Mouse (Mus musculus): Measurements from ENCODE around the gene Cramp1l. TPM values are rescaled to one million over a fixed set of nuclear protein-coding genes. Genes with fewer than 3 reads are reported as not detected.

The Cramp1l gene
- polyA plus RNA-seq, 1 experiment from 2014 or later: 14.6 TPM

DNA sequence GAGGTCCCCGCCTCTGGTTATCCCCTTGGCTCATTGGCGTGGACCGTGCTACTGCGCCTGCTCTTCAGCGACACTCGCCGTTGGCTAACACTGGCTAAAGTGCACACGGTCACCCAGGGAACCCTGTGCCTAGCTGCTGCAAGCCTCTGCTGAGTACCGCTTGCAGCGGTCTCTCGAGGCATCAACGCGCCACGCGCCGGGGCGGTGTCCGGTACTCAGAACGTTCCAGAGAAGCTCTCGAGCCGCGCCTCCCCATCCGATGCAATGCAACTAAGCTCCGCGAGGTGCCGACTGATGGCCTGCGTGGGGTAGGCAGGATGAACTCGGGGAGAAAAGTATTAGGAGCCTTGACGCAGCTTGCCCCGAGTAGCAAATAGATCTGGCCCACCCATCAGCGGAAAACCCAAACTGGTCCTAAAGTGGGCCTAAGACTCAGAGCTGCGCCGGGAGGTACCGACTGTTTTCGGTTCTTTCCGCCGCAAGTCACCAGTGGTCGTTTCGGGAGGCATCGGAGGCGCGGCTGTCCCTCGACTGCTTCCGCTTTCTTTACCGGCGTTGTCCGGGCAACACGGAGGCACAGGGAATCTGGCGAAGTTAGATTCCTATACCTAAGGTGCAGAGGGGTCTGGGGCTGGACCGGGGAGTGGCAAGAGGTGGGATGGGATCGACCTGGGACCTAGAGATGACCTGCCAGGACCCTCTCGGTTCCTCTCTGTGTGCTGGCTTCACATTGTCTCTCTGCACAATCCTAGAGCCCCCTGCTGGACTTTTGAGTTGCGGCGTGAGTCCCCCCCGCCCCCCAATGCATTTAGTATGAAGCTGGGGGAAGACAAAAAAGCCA lies 924 bp upstream of the Cramp1l start:
- DNase-seq (ENCODE audit: low read depth, low spot score) (no peak), ATAC-seq (peak; percentile 64)
- ChIA-PET CTCF (no interaction called here), POLR2A (no interaction called here)
- H3K27me3 ChIP-seq: no peaks in the 10 kb centered on the region
- TF ChIP-seq CTCF (IDR thresholded peaks at IDR 0.05): no peak
- in situ Hi-C loops (cut with MboI; ENCODE audit: low pct_unique_long_range_greater_than_20kb): loop anchor here (5.0 kb wide), 1 partner anchor 79 kb away; the partner anchor contains the start of gene Mapk8ip3

DNA sequence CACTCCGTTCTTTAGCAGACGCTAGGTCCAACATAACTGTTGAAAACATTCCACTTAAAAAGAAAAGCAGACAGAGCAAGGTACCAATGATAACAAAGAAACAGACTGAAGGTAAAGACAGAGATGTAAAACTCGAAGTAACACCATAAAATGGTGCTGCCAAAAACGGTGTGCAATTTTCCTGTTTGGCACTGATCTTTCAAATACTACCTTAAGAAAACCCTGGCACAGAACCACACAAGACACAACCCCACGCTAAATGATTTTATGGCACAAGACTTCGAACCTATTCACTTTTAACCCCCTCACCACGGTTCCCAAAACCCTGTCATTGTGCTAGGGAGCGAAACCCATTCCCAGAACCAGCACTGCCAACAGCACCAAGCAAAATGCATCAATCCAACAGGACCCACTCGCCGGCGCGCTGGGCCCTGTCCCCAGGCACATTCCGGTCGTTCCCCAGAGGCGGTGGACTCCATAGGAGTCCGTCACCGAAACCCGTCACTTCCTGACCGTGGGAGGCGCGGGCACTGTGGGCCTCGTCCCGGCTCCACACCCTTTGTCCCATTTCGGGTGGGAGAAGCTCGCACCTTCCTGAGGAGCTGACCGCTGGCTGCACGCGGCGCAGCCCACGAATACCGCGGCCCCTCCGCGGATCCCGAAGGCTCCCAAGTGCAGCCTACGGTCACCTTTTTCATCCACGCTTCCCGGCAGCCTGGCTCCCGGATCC lies 582 bp downstream of the Cramp1l start:
- ChIA-PET POLR2A (no interaction called here), CTCF (interaction anchor here (0.9 kb wide), 1 partner anchor 206 kb away, joined by 3 read pairs; no protein-coding TSS in a partner anchor)
- TF ChIP-seq CTCF (IDR thresholded peaks at IDR 0.05): no peak
- peak; percentile 29 for ATAC-seq
- no peak for DNase-seq (ENCODE audit: low read depth, low spot score)
- no peaks in the 10 kb centered on the region for H3K27me3 ChIP-seq
- in situ Hi-C loops (cut with MboI; ENCODE audit: low pct_unique_long_range_greater_than_20kb): loop anchor here (5.0 kb wide), 1 partner anchor 78 kb away; the partner anchor contains the start of gene Mapk8ip3

GRCm38 (mm10) chr17:25013606-25014501 lies 1.7 kb downstream of the Cramp1l start:
- no peaks in the 10 kb centered on the region for H3K27me3 ChIP-seq
- in situ Hi-C loops (cut with MboI; ENCODE audit: low pct_unique_long_range_greater_than_20kb): no loop called here
- ChIA-PET POLR2A (no interaction called here), CTCF (no interaction called here)
- ATAC-seq: no peak
- no peak for TF ChIP-seq CTCF (IDR thresholded peaks at IDR 0.05)
- no peak for DNase-seq (ENCODE audit: low read depth, low spot score)

GRCm38 (mm10) chr17:25007480-25007879 lies 8.1 kb downstream of the Cramp1l start:
- ATAC-seq: no peak
- in situ Hi-C loops (cut with MboI; ENCODE audit: low pct_unique_long_range_greater_than_20kb): no loop called here
- POLR2A ChIA-PET: interaction anchor here (0.6 kb wide), 1 partner anchor 1224 kb away, joined by 3 read pairs; no protein-coding TSS in a partner anchor
- CTCF ChIA-PET: no interaction called here
- H3K27me3 ChIP-seq: no peaks in the 10 kb centered on the region
- TF ChIP-seq CTCF (IDR thresholded peaks at IDR 0.05): no peak
- no peak for DNase-seq (ENCODE audit: low read depth, low spot score)

GRCm38 (mm10) chr17:25005102-25005501 lies 10.5 kb downstream of the Cramp1l start:
- ChIA-PET CTCF (interaction anchor here (0.9 to 1.8 kb wide), 2 partner anchors 11 to 21 kb away, joined by 4 to 5 read pairs; no protein-coding TSS in a partner anchor), POLR2A (no interaction called here)
- no peak for ATAC-seq
- TF ChIP-seq CTCF (IDR thresholded peaks at IDR 0.05): no peak
- DNase-seq (ENCODE audit: low read depth, low spot score): no peak
- in situ Hi-C loops (cut with MboI; ENCODE audit: low pct_unique_long_range_greater_than_20kb): no loop called here
- no peaks in the 10 kb centered on the region for H3K27me3 ChIP-seq

DNA sequence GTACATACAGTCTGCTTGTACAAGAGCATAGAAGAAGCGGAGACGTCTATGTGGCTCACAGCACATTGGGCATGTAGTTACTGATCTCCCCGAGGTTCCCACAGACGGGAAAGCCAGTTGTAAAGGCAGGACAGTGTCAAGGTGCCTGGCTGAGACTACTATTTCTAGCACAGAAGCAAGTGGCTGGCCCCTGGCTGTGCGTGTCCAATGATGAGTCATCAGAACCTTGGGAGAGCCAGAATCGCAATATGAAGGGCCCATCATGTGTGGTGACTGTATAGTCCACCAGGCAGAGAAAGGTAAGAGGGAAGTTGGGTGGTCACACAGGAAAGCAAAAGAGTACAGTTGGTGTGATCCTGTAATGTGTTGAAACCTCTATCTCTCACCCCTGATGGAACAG lies 20.9 kb downstream of the Cramp1l start:
- in situ Hi-C loops (cut with MboI; ENCODE audit: low pct_unique_long_range_greater_than_20kb): no loop called here
- CTCF ChIA-PET: interaction anchor here (1.6 to 1.8 kb wide), 2 partner anchors 9 to 10 kb away, joined by 4 to 5 read pairs; no protein-coding TSS in a partner anchor
- H3K27me3 ChIP-seq: no peaks in the 10 kb centered on the region
- POLR2A ChIA-PET: no interaction called here
- no peak for ATAC-seq
- no peak for TF ChIP-seq CTCF (IDR thresholded peaks at IDR 0.05)
- DNase-seq (ENCODE audit: low read depth, low spot score): no peak

DNA sequence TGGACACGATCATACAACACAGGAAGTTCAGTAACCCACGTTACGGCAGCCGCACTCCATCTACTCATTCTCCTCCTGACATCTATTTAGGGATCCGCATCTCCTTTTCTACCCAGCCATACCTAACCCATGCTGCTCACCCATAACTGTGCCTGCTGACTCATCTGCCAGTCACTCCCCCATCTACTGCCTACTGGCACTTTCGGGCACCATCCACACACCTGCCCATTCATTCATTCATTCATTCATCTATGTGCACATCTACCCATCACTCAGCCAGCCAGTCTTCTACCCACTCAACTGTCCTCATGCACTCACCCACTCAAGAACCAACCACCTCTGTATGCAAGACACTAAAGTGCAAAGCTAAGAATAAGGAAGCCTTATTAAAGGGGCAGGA lies 28.4 kb downstream of the Cramp1l start:
- in situ Hi-C loops (cut with MboI; ENCODE audit: low pct_unique_long_range_greater_than_20kb): no loop called here
- CTCF ChIA-PET: interaction anchor here (1.3 kb wide), 1 partner anchor 12 kb away, joined by 3 read pairs; no protein-coding TSS in a partner anchor
- DNase-seq (ENCODE audit: low read depth, low spot score): no peak
- TF ChIP-seq CTCF (IDR thresholded peaks at IDR 0.05): no peak
- no peak for ATAC-seq
- POLR2A ChIA-PET: no interaction called here
- no peaks in the 10 kb centered on the region for H3K27me3 ChIP-seq

DNA sequence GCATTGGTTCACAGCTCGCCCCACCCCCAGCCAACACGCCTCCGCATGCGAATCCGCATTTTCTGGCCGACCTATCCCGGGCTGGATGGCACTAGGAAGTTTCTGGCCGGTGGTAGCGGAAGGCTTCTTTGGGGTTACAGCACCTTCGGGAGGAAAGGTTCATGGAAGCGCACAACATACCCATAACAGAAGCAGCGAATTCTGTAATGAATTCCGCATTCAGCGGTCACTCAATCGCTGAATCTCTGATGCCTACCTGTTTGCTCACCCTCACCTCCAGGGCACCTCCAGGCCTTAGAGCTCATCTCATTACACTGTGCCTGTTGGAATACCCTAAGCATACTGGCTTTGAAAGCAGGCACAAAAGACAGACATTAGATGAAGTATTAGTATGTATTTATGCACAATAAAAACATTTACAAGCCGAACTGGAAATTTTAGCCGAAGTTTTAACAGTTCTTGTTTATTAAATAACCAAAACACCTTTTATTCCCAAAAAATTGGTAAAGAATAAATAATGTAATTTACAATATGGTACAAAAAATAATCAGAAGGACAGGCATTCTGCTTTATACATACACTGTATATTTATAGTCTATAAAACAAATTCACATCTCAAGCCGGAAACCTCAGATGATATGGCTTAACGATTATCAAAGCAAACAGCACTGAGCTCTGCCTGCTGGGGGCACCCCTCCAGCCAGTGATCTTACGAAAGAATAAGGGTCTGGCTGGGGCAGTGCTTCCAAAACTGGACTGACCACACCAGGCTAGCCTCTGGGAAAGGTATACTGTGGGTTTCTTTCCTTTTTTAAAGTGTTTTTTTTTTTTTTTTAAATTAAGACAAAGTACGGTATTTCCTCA lies 54.5 kb downstream of the Cramp1l start:
- ATAC-seq (peak; percentile 24), DNase-seq (ENCODE audit: low read depth, low spot score) (no peak)
- no peak for TF ChIP-seq CTCF (IDR thresholded peaks at IDR 0.05)
- H3K27me3 ChIP-seq: no peaks in the 10 kb centered on the region
- CTCF ChIA-PET: interaction anchor here (1.1 to 1.8 kb wide), 3 partner anchors 10 to 24 kb away, joined by 3 to 4 read pairs (median 3); partner anchors contain the start of gene Mapk8ip3
- in situ Hi-C loops (cut with MboI; ENCODE audit: low pct_unique_long_range_greater_than_20kb): no loop called here
- POLR2A ChIA-PET: no interaction called here

- DNase-seq (ENCODE audit: low read depth, low spot score) (peak; percentile 89), ATAC-seq (peak; percentile 99)
- ChIA-PET POLR2A (no interaction called here), CTCF (interaction anchor here (1.5 to 1.8 kb wide), 2 partner anchors 10 to 24 kb away, joined by 3 to 4 read pairs; partner anchors contain the start of gene Mapk8ip3)
- TF ChIP-seq CTCF (IDR thresholded peaks at IDR 0.05): no peak
- no peaks in the 10 kb centered on the region for H3K27me3 ChIP-seq
- in situ Hi-C loops (cut with MboI; ENCODE audit: low pct_unique_long_range_greater_than_20kb): no loop called here
Observed at GRCm38 (mm10) chr17:24960135-24960851, 55.3 kb downstream of the Cramp1l start, which contains the start of gene Jpt2. Jpt2 (minus strand) TSS chr17:24960689.

Data from Patski (cell line).